Mouse (Mus musculus): ENCODE data around the gene Cpne9. TPM values are rescaled to one million over a fixed set of nuclear protein-coding genes. Genes with fewer than 3 reads are reported as not detected.

The Cpne9 gene
- polyA plus RNA-seq, 2 experiments = 0.44 to 0.77 TPM

GRCm38 (mm10) chr6:113351653-113352052, 69.5 kb downstream of the Cpne9 start:
- no peak overlapping the region for H3K4me3 ChIP-seq (replicated peaks; ENCODE audit: low read length)
- H3K9me3 ChIP-seq (ENCODE audit: control insufficient read depth, low read length) = no peaks in the 10 kb centered on the region
- H3K27me3 ChIP-seq (ENCODE audit: control insufficient read depth, insufficient read depth, low read length) = no peaks in the 10 kb centered on the region
- WGBS = 66% methylated on average over 10 of the region's 10 CpGs
- no peak for DNase-seq (ENCODE audit: low spot score)
- H3K4me1 ChIP-seq (ENCODE audit: control insufficient read depth, insufficient read depth, low read length) = no peaks in the 10 kb centered on the region
- no peaks in the 10 kb centered on the region for H3K36me3 ChIP-seq (ENCODE audit: control insufficient read depth, insufficient read depth, low read length)
- no peak for TF ChIP-seq POLR2A (IDR thresholded peaks at IDR 0.05; ENCODE audit: borderline replicate concordance, extremely low read depth, insufficient read depth, insufficient read length)
- ATAC-seq (ENCODE audit: low FRiP score, low read depth) = no peak
- no peak overlapping the region for H3K9ac ChIP-seq (ENCODE audit: low read depth, low read length, severe bottlenecking)
- no peak overlapping the region for H3K4me2 ChIP-seq (replicated peaks; ENCODE audit: low read depth, low read length, severe bottlenecking)
- H3K27ac ChIP-seq (replicated peaks; ENCODE audit: low read depth, low read length) = no peak overlapping the region

GRCm38 (mm10) chr6:113352820-113353219, 70.7 kb downstream of the Cpne9 start:
- TF ChIP-seq POLR2A (IDR thresholded peaks at IDR 0.05; ENCODE audit: borderline replicate concordance, extremely low read depth, insufficient read depth, insufficient read length) = no peak
- DNase-seq (ENCODE audit: low spot score) (no peak), ATAC-seq (ENCODE audit: low FRiP score, low read depth) (no peak)
- Histone ChIP-seq H3K4me2 (replicated peaks; ENCODE audit: low read depth, low read length, severe bottlenecking) (no peak overlapping the region), H3K9me3 (ENCODE audit: control insufficient read depth, low read length) (no peaks in the 10 kb centered on the region), H3K36me3 (ENCODE audit: control insufficient read depth, insufficient read depth, low read length) (no peaks in the 10 kb centered on the region), H3K4me3 (replicated peaks; ENCODE audit: low read length) (no peak overlapping the region), H3K27ac (replicated peaks; ENCODE audit: low read depth, low read length) (no peak overlapping the region), H3K4me1 (ENCODE audit: control insufficient read depth, insufficient read depth, low read length) (no peaks in the 10 kb centered on the region), H3K9ac (ENCODE audit: low read depth, low read length, severe bottlenecking) (no peak overlapping the region), H3K27me3 (ENCODE audit: control insufficient read depth, insufficient read depth, low read length) (no peaks in the 10 kb centered on the region)
- 55% methylated on average over 3 of the region's 3 CpGs for WGBS

DNA sequence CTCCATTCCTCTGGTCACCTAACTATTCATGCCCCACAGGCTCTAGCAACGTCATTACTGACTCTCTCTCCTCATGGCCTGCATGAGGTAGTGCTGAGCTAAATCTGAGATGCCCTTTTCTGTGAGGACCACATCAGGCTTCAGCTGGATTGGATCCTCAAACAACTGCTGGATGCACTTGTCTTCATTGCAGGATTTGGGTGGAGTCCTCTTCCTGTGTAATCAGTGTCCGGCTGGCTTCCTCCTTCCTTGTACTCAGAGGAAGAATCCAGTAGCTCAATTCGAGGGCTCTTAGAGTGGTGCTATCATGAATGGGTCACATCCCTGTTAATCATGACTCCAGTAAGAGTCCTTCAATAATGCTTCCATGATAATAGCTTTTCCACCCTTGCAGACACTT, 71.6 kb downstream of the Cpne9 start:
- Histone ChIP-seq H3K4me2 (replicated peaks; ENCODE audit: low read depth, low read length, severe bottlenecking) (no peak overlapping the region), H3K4me1 (ENCODE audit: control insufficient read depth, insufficient read depth, low read length) (no peaks in the 10 kb centered on the region), H3K27ac (replicated peaks; ENCODE audit: low read depth, low read length) (no peak overlapping the region), H3K9ac (ENCODE audit: low read depth, low read length, severe bottlenecking) (no peak overlapping the region), H3K4me3 (replicated peaks; ENCODE audit: low read length) (no peak overlapping the region), H3K36me3 (ENCODE audit: control insufficient read depth, insufficient read depth, low read length) (no peaks in the 10 kb centered on the region), H3K9me3 (ENCODE audit: control insufficient read depth, low read length) (no peaks in the 10 kb centered on the region), H3K27me3 (ENCODE audit: control insufficient read depth, insufficient read depth, low read length) (no peaks in the 10 kb centered on the region)
- 64% methylated on average over 3 of the region's 3 CpGs for WGBS
- TF ChIP-seq POLR2A (IDR thresholded peaks at IDR 0.05; ENCODE audit: borderline replicate concordance, extremely low read depth, insufficient read depth, insufficient read length) = no peak
- DNase-seq (ENCODE audit: low spot score) (no peak), ATAC-seq (ENCODE audit: low FRiP score, low read depth) (no peak)

Other genes with a start within 250 kb of the Cpne9 start
- 18.8 and 25.1 TPM in 2 replicates for gene Thumpd3, start 236.1 kb upstream of the Cpne9 start, polyA plus RNA-seq (2012; rRNA removed)
- 36.7 and 38.7 TPM in 2 replicates for gene Thumpd3, start 236.1 kb upstream of the Cpne9 start, polyA plus RNA-seq (2014; fragmentation: Nextera tagmentation; extraction: Ambion mirVana)
- gene Setd5, start 204.9 kb upstream of the Cpne9 start, polyA plus RNA-seq (2012; rRNA removed) = 93.8 and 103 TPM in 2 replicates
- gene Setd5, start 204.9 kb upstream of the Cpne9 start, polyA plus RNA-seq (2014; fragmentation: Nextera tagmentation; extraction: Ambion mirVana) = 90.2 and 93.4 TPM in 2 replicates
- gene Lhfpl4, start 86.9 kb upstream of the Cpne9 start, polyA plus RNA-seq (2012; rRNA removed) = 0.65 and 0.67 TPM in 2 replicates
- 0.32 and 0.64 TPM in 2 replicates for gene Lhfpl4, start 86.9 kb upstream of the Cpne9 start, polyA plus RNA-seq (2014; fragmentation: Nextera tagmentation; extraction: Ambion mirVana)
- gene Mtmr14, start 44.5 kb upstream of the Cpne9 start, polyA plus RNA-seq (2012; rRNA removed) = 31.2 and 44.0 TPM in 2 replicates
- 30.4 and 31.8 TPM in 2 replicates for gene Mtmr14, start 44.5 kb upstream of the Cpne9 start, polyA plus RNA-seq (2014; fragmentation: Nextera tagmentation; extraction: Ambion mirVana)
- gene Brpf1, start 24.8 kb downstream of the Cpne9 start, polyA plus RNA-seq (2012; rRNA removed) = 35.7 and 36.5 TPM in 2 replicates
- gene Brpf1, start 24.8 kb downstream of the Cpne9 start, polyA plus RNA-seq (2014; fragmentation: Nextera tagmentation; extraction: Ambion mirVana) = 20.6 and 22.0 TPM in 2 replicates
- 22.6 and 26.3 TPM in 2 replicates for gene Ogg1, start 44.7 kb downstream of the Cpne9 start, polyA plus RNA-seq (2012; rRNA removed)
- gene Ogg1, start 44.7 kb downstream of the Cpne9 start, polyA plus RNA-seq (2014; fragmentation: Nextera tagmentation; extraction: Ambion mirVana) = 11.1 and 11.7 TPM in 2 replicates
- 69.0 and 70.6 TPM in 2 replicates for gene Camk1, start 61.7 kb downstream of the Cpne9 start, polyA plus RNA-seq (2012; rRNA removed)
- 98.4 and 105 TPM in 2 replicates for gene Camk1, start 61.7 kb downstream of the Cpne9 start, polyA plus RNA-seq (2014; fragmentation: Nextera tagmentation; extraction: Ambion mirVana)
- 38.9 and 39.5 TPM in 2 replicates for gene Tada3, start 95.6 kb downstream of the Cpne9 start, polyA plus RNA-seq (2012; rRNA removed)
- gene Tada3, start 95.6 kb downstream of the Cpne9 start, polyA plus RNA-seq (2014; fragmentation: Nextera tagmentation; extraction: Ambion mirVana) = 41.2 and 43.9 TPM in 2 replicates
- 99.1 and 107 TPM in 2 replicates for gene Arpc4, start 95.8 kb downstream of the Cpne9 start, polyA plus RNA-seq (2012; rRNA removed)
- gene Arpc4, start 95.8 kb downstream of the Cpne9 start, polyA plus RNA-seq (2014; fragmentation: Nextera tagmentation; extraction: Ambion mirVana) = 223 and 226 TPM in 2 replicates
- gene Ttll3, start 107.0 kb downstream of the Cpne9 start, polyA plus RNA-seq (2012; rRNA removed) = 21.4 and 26.1 TPM in 2 replicates
- gene Ttll3, start 107.0 kb downstream of the Cpne9 start, polyA plus RNA-seq (2014; fragmentation: Nextera tagmentation; extraction: Ambion mirVana) = 2.3 and 4.8 TPM in 2 replicates
- gene Rpusd3, start 137.0 kb downstream of the Cpne9 start, polyA plus RNA-seq (2012; rRNA removed) = 38.9 and 46.2 TPM in 2 replicates
- 20.9 and 25.1 TPM in 2 replicates for gene Rpusd3, start 137.0 kb downstream of the Cpne9 start, polyA plus RNA-seq (2014; fragmentation: Nextera tagmentation; extraction: Ambion mirVana)
- gene Cidec, start 153.5 kb downstream of the Cpne9 start, polyA plus RNA-seq (2012; rRNA removed) = 0.11 and 0.37 TPM in 2 replicates
- not detected in 2 replicates for gene Cidec, start 153.5 kb downstream of the Cpne9 start, polyA plus RNA-seq (2014; fragmentation: Nextera tagmentation; extraction: Ambion mirVana)
- gene Jagn1, start 160.3 kb downstream of the Cpne9 start, polyA plus RNA-seq (2012; rRNA removed) = 61.0 and 74.5 TPM in 2 replicates
- gene Jagn1, start 160.3 kb downstream of the Cpne9 start, polyA plus RNA-seq (2014; fragmentation: Nextera tagmentation; extraction: Ambion mirVana) = 80.5 and 82.8 TPM in 2 replicates
- gene Il17re, start 176.2 kb downstream of the Cpne9 start, polyA plus RNA-seq (2012; rRNA removed) = 6.7 and 9.6 TPM in 2 replicates
- gene Il17re, start 176.2 kb downstream of the Cpne9 start, polyA plus RNA-seq (2014; fragmentation: Nextera tagmentation; extraction: Ambion mirVana) = 7.9 and 9.2 TPM in 2 replicates
- 21.5 and 25.2 TPM in 2 replicates for gene Il17rc, start 189.1 kb downstream of the Cpne9 start, polyA plus RNA-seq (2012; rRNA removed)
- 18.5 and 28.2 TPM in 2 replicates for gene Il17rc, start 189.1 kb downstream of the Cpne9 start, polyA plus RNA-seq (2014; fragmentation: Nextera tagmentation; extraction: Ambion mirVana)
- gene Creld1, start 201.0 kb downstream of the Cpne9 start, polyA plus RNA-seq (2012; rRNA removed) = 14.0 and 15.9 TPM in 2 replicates
- 15.9 and 16.1 TPM in 2 replicates for gene Creld1, start 201.0 kb downstream of the Cpne9 start, polyA plus RNA-seq (2014; fragmentation: Nextera tagmentation; extraction: Ambion mirVana)
- gene Prrt3, start 219.6 kb downstream of the Cpne9 start, polyA plus RNA-seq (2012; rRNA removed) = 0.54 and 0.73 TPM in 2 replicates
- 0.36 and 0.70 TPM in 2 replicates for gene Prrt3, start 219.6 kb downstream of the Cpne9 start, polyA plus RNA-seq (2014; fragmentation: Nextera tagmentation; extraction: Ambion mirVana)
- gene Emc3, start 249.3 kb downstream of the Cpne9 start, polyA plus RNA-seq (2012; rRNA removed) = 58.0 and 61.6 TPM in 2 replicates
- gene Emc3, start 249.3 kb downstream of the Cpne9 start, polyA plus RNA-seq (2014; fragmentation: Nextera tagmentation; extraction: Ambion mirVana) = 93.8 and 96.3 TPM in 2 replicates
- 12.8 and 15.9 TPM in 2 replicates for gene Fancd2, start 249.4 kb downstream of the Cpne9 start, polyA plus RNA-seq (2012; rRNA removed)
- 7.5 and 7.8 TPM in 2 replicates for gene Fancd2, start 249.4 kb downstream of the Cpne9 start, polyA plus RNA-seq (2014; fragmentation: Nextera tagmentation; extraction: Ambion mirVana)

Measured in limb, embryonic 14.5 days (tissue).